ENCODE assay signal across 11 mouse cellular contexts in genomic region chr15:103333081-103333615, GRCm38 (mm10). TPM values are rescaled to one million over a fixed set of nuclear protein-coding genes. Genes with fewer than 3 reads are reported as not detected.
DNase-seq lines count a peak whose midpoint lies in the region; ATAC-seq and TF ChIP-seq lines count a peak whose summit lies in the region.
"Had no signal": no experiment of that assay in that cellular context is flagged by ENCODE, and none has a peak within 500 bp of the region (broad histone marks: within the 10 kb centered on the region; RNA-seq: fewer than 3 reads in every experiment).

No protein-coding gene starts in this region.

- no peaks in the 10 kb centered on the region for H3K9me3 ChIP-seq in limb, embryonic 13.5 days
- no peaks in the 10 kb centered on the region for H3K9me3 ChIP-seq in midbrain, postnatal 0 days (ENCODE audit: low read length)
- H3K9me3 ChIP-seq: kidney, embryonic 15.5 days had no signal

- H3K9ac ChIP-seq in limb, embryonic 13.5 days: peak overlapping the region; percentile 32; the same call in 1 of the 2 replicates
- no peak overlapping the region for H3K9ac ChIP-seq in midbrain, postnatal 0 days (replicated peaks; ENCODE audit: low read length, poor library complexity, severe bottlenecking)
- H3K9ac ChIP-seq: kidney, embryonic 15.5 days had no signal

- ATAC-seq in common myeloid progenitor, adult 5-6 weeks (replicated peaks; ENCODE audit: low read depth, poor library complexity, severe bottlenecking): peak; percentile 75
- no peak for ATAC-seq in limb, embryonic 13.5 days (ENCODE audit: low FRiP score, low read depth)
- ATAC-seq in midbrain, postnatal 0 days (ENCODE audit: low FRiP score): no peak

- no peak for DNase-seq in left cerebral cortex, adult 2 months (ENCODE audit: extremely low spot score in 1 of 2, low spot score in 2 of 2)
- DNase-seq in left cerebral cortex, postnatal 10 days (ENCODE audit: extremely low spot score in 1 of 2, low spot score in 2 of 2): no peak
- no peak for DNase-seq in midbrain, postnatal 0 days (ENCODE audit: low spot score)
- DNase-seq in left cerebral cortex, postnatal 36 days (ENCODE audit: low spot score in 2 of 2): no peak
- no peak for DNase-seq in heart, postnatal 4 days
- DNase-seq: thymus, adult 18-20 months had no signal

- H3K4me2 ChIP-seq in limb, embryonic 13.5 days (replicated peaks): no peak overlapping the region
- peak overlapping the region; percentile 1; the same call in 1 of the 2 replicates for H3K4me2 ChIP-seq in midbrain, postnatal 0 days (ENCODE audit: low read depth, low read length, poor library complexity, severe bottlenecking)
- H3K4me2 ChIP-seq: kidney, embryonic 15.5 days had no signal

- no peak for TF ChIP-seq CTCF in left cerebral cortex, adult 2 months (IDR thresholded peaks at IDR 0.05)
- no peak for TF ChIP-seq CTCF in midbrain, postnatal 0 days (IDR thresholded peaks at IDR 0.05)

- H3K27ac ChIP-seq in left cerebral cortex, adult 2 months: peak overlapping the region; percentile 82; the same call in 1 of the 2 replicates
- no peak overlapping the region for H3K27ac ChIP-seq in limb, embryonic 13.5 days
- H3K27ac ChIP-seq in midbrain, postnatal 0 days (ENCODE audit: low read depth, low read length): no peak overlapping the region
- H3K27ac ChIP-seq: heart, adult 2 months; kidney, embryonic 15.5 days had no signal

- intact Hi-C loops in left cerebral cortex, adult 2 months (cut with DNase I): loop anchor here (10.0 kb wide), 1 partner anchor 588 kb away; no protein-coding TSS in a partner anchor
- intact Hi-C loops in left cerebral cortex, postnatal 10 days (cut with DNase I): no loop called here
- intact Hi-C loops in left cerebral cortex, postnatal 36 days (cut with DNase I): no loop called here

- peaks cover 11% of the 10 kb centered on the region for H3K27me3 ChIP-seq in limb, embryonic 13.5 days
- no peaks in the 10 kb centered on the region for H3K27me3 ChIP-seq in midbrain, postnatal 0 days (ENCODE audit: insufficient read depth, low read length)

- H3K4me3 ChIP-seq in left cerebral cortex, adult 2 months: no peak overlapping the region
- no peak overlapping the region for H3K4me3 ChIP-seq in limb, embryonic 13.5 days
- H3K4me3 ChIP-seq in midbrain, postnatal 0 days (ENCODE audit: low read depth, low read length): no peak overlapping the region
- H3K4me3 ChIP-seq: heart, adult 2 months; kidney, embryonic 15.5 days had no signal

- peaks cover 43% of the 10 kb centered on the region for H3K4me1 ChIP-seq in limb, embryonic 13.5 days
- peaks cover 16% of the 10 kb centered on the region for H3K4me1 ChIP-seq in midbrain, postnatal 0 days (ENCODE audit: insufficient read depth, low read length)

- H3K36me3 ChIP-seq in limb, embryonic 13.5 days: no peaks in the 10 kb centered on the region
- 0 out of 2 replicates have a peak, but pooled peaks cover 4% of the 10 kb centered on the region for H3K36me3 ChIP-seq in midbrain, postnatal 0 days (ENCODE audit: insufficient read depth, low read length)
- H3K36me3 ChIP-seq: kidney, embryonic 15.5 days had no signal

- 53% methylated on average over 5 of the region's 5 CpGs for WGBS in limb, embryonic 13.5 days
- 44% methylated on average over 5 of the region's 5 CpGs for WGBS in midbrain, postnatal 0 days

RNA-seq across cellular contexts. Expression of gene Zfp385a, which starts 6.7 kb away (rescaled TPM):
- 10 to 100 TPM; 66.1 to 77.5 TPM for total RNA-seq in left cerebral cortex, adult 2 months (2021)
- 10 to 100 TPM; 47.5 to 51.2 TPM for total RNA-seq in left cerebral cortex, postnatal 10 days (2021)
- total RNA-seq in common myeloid progenitor, adult 5-6 weeks (2017): 3.9 and 6.0 TPM in 2 replicates
- polyA plus RNA-seq in limb, embryonic 13.5 days (2015; fragmentation: Nextera tagmentation; extraction: Ambion mirVana): 11.7 and 13.1 TPM in 2 replicates
- total RNA-seq in midbrain, postnatal 0 days (2014; rRNA removed): 22.0 and 26.5 TPM in 2 replicates
- 26.9 and 28.8 TPM in 2 replicates for polyA plus RNA-seq in midbrain, postnatal 0 days (2015; fragmentation: Nextera tagmentation; extraction: Ambion mirVana)
- 10 to 100 TPM; 64.4 to 73.5 TPM for total RNA-seq in left cerebral cortex, postnatal 36 days (2021)
- 10 to 100 TPM; 21.9 to 22.0 TPM for total RNA-seq in heart, postnatal 4 days (2021)

RNA-seq across cellular contexts. Expression of gene Gpr84, which starts 22.7 kb away (rescaled TPM):
- under 1 TPM; 0.40 to 0.66 TPM for total RNA-seq in left cerebral cortex, adult 2 months (2021)
- total RNA-seq in left cerebral cortex, postnatal 10 days (2021): under 1 TPM; 0.67 to 0.97 TPM
- total RNA-seq in common myeloid progenitor, adult 5-6 weeks (2017): not detected in 2 replicates
- polyA plus RNA-seq in limb, embryonic 13.5 days (2015; fragmentation: Nextera tagmentation; extraction: Ambion mirVana): 0.34 and 0.41 TPM in 2 replicates
- 0.27 TPM in 1 of 2 replicates, not detected in the other for total RNA-seq in midbrain, postnatal 0 days (2014; rRNA removed)
- polyA plus RNA-seq in midbrain, postnatal 0 days (2015; fragmentation: Nextera tagmentation; extraction: Ambion mirVana): 0.29 and 0.37 TPM in 2 replicates
- under 1 TPM; 0.42 to 0.45 TPM for total RNA-seq in left cerebral cortex, postnatal 36 days (2021)
- total RNA-seq in heart, postnatal 4 days (2021): not detected
- total RNA-seq: adrenal gland, postnatal 4 days; heart, adult 2 months had no signal

RNA-seq across cellular contexts. Expression of gene Itga5, which starts 33.4 kb away (rescaled TPM):
- 1 to 10 TPM; 2.6 to 3.0 TPM for total RNA-seq in left cerebral cortex, adult 2 months (2021)
- total RNA-seq in left cerebral cortex, postnatal 10 days (2021): 1 to 10 TPM; 6.0 to 6.6 TPM
- total RNA-seq in common myeloid progenitor, adult 5-6 weeks (2017): 13.4 and 17.7 TPM in 2 replicates
- polyA plus RNA-seq in limb, embryonic 13.5 days (2015; fragmentation: Nextera tagmentation; extraction: Ambion mirVana): 55.2 and 55.3 TPM in 2 replicates
- total RNA-seq in midbrain, postnatal 0 days (2014; rRNA removed): 4.8 and 6.8 TPM in 2 replicates
- polyA plus RNA-seq in midbrain, postnatal 0 days (2015; fragmentation: Nextera tagmentation; extraction: Ambion mirVana): 3.8 TPM in 2 replicates
- total RNA-seq in left cerebral cortex, postnatal 36 days (2021): 1 to 10 TPM; 2.8 to 4.3 TPM
- total RNA-seq in heart, postnatal 4 days (2021): 100 to 1,000 TPM; 120 to 121 TPM
